ENCODE assay signal across 23 mouse cellular contexts in the genomic region with DNA sequence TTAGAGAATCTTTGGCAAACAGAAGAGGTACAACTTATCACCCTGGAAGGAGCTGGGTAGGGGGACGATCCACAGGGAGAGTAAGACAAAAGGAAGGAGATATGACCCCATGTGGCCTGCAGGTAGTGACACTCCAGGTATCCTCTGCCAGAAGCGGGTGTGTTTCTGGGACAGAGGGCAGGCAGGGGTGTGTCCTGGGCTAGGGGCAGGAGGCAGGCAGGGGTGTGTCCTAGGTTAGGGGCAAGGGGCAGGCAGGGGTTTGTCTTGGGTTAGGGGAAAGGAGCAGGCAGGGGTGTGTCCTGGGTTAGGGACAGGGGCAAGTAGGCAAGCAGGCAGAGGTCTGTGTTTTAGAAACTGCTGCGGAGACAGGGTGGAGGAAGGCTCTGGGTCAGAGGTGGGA.
"Had no signal": no experiment of that assay in that cellular context is flagged by ENCODE, and none has a peak within 500 bp of the region (broad histone marks: within the 10 kb centered on the region; RNA-seq: fewer than 3 reads in every experiment).

No protein-coding gene starts in this region.

- H3K4me3 ChIP-seq: lung, embryonic 15.5 days; megakaryocyte, embryonic 14.5 days; midbrain, embryonic 13.5 days; myocyte; neural tube, embryonic 13.5 days; neural tube, embryonic 15.5 days; stomach, embryonic 15.5 days had no signal

- DNase-seq: liver, postnatal 0 days; lung, adult 2 months; lung, postnatal 14 days; lung, postnatal 36 days; retina, postnatal 1 day; right cerebral cortex, adult 18-20 months; right cerebral cortex, postnatal 25 days; right cerebral cortex, postnatal 4 days; spleen, adult 18-20 months; thymus, adult 18-20 months; thymus, postnatal 14 days; thymus, postnatal 36 days had no signal

- H3K27me3 ChIP-seq: lung, embryonic 15.5 days; midbrain, embryonic 13.5 days; neural tube, embryonic 13.5 days; neural tube, embryonic 15.5 days; stomach, embryonic 15.5 days had no signal

- H3K27ac ChIP-seq: lung, embryonic 15.5 days; macrophage; midbrain, embryonic 13.5 days; neural tube, embryonic 13.5 days; neural tube, embryonic 15.5 days; stomach, embryonic 15.5 days had no signal

- H3K36me3 ChIP-seq: lung, embryonic 15.5 days; midbrain, embryonic 13.5 days; neural tube, embryonic 13.5 days; neural tube, embryonic 15.5 days; stomach, embryonic 15.5 days had no signal

- H3K4me2 ChIP-seq: lung, embryonic 15.5 days; midbrain, embryonic 11.5 days; midbrain, embryonic 13.5 days; neural tube, embryonic 13.5 days; neural tube, embryonic 15.5 days; stomach, embryonic 15.5 days had no signal

- ATAC-seq: liver, postnatal 0 days; lung, postnatal 0 days; midbrain, embryonic 13.5 days; midbrain, embryonic 16.5 days had no signal

- H3K4me1 ChIP-seq: megakaryocyte, embryonic 14.5 days; midbrain, embryonic 13.5 days; stomach, embryonic 15.5 days had no signal

- H3K9me3 ChIP-seq: lung, embryonic 15.5 days; megakaryocyte, embryonic 14.5 days; midbrain, embryonic 13.5 days; neural tube, embryonic 13.5 days; neural tube, embryonic 15.5 days; stomach, embryonic 15.5 days had no signal

- H3K9ac ChIP-seq: liver, postnatal 0 days; lung, embryonic 15.5 days; midbrain, embryonic 13.5 days; neural tube, embryonic 13.5 days; neural tube, embryonic 15.5 days; stomach, embryonic 15.5 days had no signal
